Mouse (Mus musculus) heart, adult 2 months (tissue): ENCODE measurements around the gene Ephb1. TPM values are rescaled to one million over a fixed set of nuclear protein-coding genes. Genes with fewer than 3 reads are reported as not detected.

Experiments used
- DNase-seq, 2 experiments: peaks; one replicate each; pipeline ENCODE4 v3.0.0; 2021
- H3K27ac ChIP-seq: fragments of 200-600 bp; 2 replicates; pipeline ENCODE4 v1.8.1; 2022
- H3K27me3 ChIP-seq: fragments of 200-500 bp; 2 replicates; pipeline ENCODE4 v1.6.1; 2012; ENCODE audit warnings: mild to moderate bottlenecking, low read length, inconsistent platforms, mixed read lengths; ENCODE audit not compliant: control insufficient read depth, insufficient read depth
- H3K36me3 ChIP-seq: fragments of 200-500 bp; 2 replicates; pipeline ENCODE4 v1.6.1; 2012; ENCODE audit warnings: low read length, inconsistent platforms; ENCODE audit not compliant: control insufficient read depth, insufficient read depth
- H3K4me1 ChIP-seq: fragments of 200-500 bp; 2 replicates; pipeline ENCODE4 v1.6.1; 2011; ENCODE audit warnings: low read length; ENCODE audit not compliant: control insufficient read depth, insufficient read depth
- H3K4me3 ChIP-seq: fragments of 200-600 bp; 2 replicates; pipeline ENCODE4 v1.8.1; 2022
- H3K79me2 ChIP-seq: fragments of 200-500 bp; replicated peaks from 2 replicates; pipeline ENCODE4 v1.6.1; 2012; ENCODE audit warnings: mild to moderate bottlenecking, inconsistent platforms, low read length, moderate library complexity, mixed read lengths; ENCODE audit not compliant: control insufficient read depth, insufficient read depth
- H3K9ac ChIP-seq: fragments of 200-500 bp; 2 replicates; pipeline ENCODE4 v1.6.1; 2012; ENCODE audit warnings: low read depth, mild to moderate bottlenecking, control low read depth, inconsistent platforms, low read length, mixed read lengths
- CTCF ChIP-seq: fragments of 200-600 bp; IDR thresholded peaks from 2 replicates; pipeline ENCODE4 v1.8.1; 2022; ENCODE audit warnings: antibody characterized with exemption, mild to moderate bottlenecking, moderate library complexity
- EP300 ChIP-seq: fragments of 200-500 bp; IDR thresholded peaks from 2 replicates; pipeline ENCODE4 v1.6.1; 2011; ENCODE audit warnings: low read depth, low read length, control low read depth; ENCODE audit not compliant: insufficient read depth
- POLR2A ChIP-seq: fragments of 200-500 bp; IDR thresholded peaks from 2 replicates; pipeline ENCODE4 v1.6.1; 2011; ENCODE audit warnings: mild to moderate bottlenecking, low read depth, low read length, control low read depth; ENCODE audit not compliant: insufficient read depth
- WGBS: fragments of 180-500 bp; shearing (Covaris S2); methylation state at CpG from one replicate; pipeline ENCODE4 v1.1.7; 2018; 5-methylcytosine and 5-hydroxymethylcytosine counted together
- intact Hi-C: fragments of 180-260 bp; cut with DNase I; formaldehyde crosslinking; loops from one replicate; pipeline ENCODE4 v1.15.1; 2025
- polyA plus RNA-seq: library from polyadenylated mRNA; depleted of rRNA; stranded (reverse); fragments of >200 nt; gene quantifications from 2 replicates; pipeline ENCODE4 v1.2.3, GENCODE M21; 2012
- total RNA-seq, 2 experiments: library from RNA; stranded (reverse); gene quantifications; 2 replicates each; pipeline ENCODE4 v1.2.3; 2021

Ephb1 gene
- total and polyA plus RNA-seq, 3 experiments, result 3.1 to 23.3 (median 21.2) TPM

DNA sequence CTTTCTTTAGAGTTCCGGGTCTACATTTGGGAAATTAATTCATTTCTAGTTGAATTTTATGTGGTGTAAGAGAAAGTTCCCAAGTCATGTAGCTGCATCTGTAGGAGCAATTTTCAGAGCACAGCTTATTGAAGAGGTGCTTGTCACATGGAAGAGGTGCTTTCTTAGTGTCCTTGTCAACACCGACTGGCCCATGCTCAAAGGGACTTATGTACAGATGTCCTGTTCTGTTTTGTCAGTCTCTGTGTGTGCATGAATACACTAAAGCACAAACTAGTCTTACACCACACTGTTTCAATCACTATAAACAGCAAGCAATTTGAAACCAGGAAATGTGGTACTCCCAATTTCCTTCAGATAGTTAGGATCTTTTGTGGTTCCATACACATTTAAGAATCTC is 13.3 kb upstream of the Ephb1 start:
- H3K36me3 ChIP-seq, result no peaks in the 10 kb centered on the region
- no peak overlapping the region for H3K9ac ChIP-seq
- no peak for TF ChIP-seq POLR2A
- no peak for TF ChIP-seq EP300
- TF ChIP-seq CTCF, result no peak
- no peak for DNase-seq
- intact Hi-C loops, result no loop called here
- no peaks in the 10 kb centered on the region for H3K4me1 ChIP-seq
- no peak overlapping the region for H3K4me3 ChIP-seq
- no peaks in the 10 kb centered on the region for H3K27me3 ChIP-seq
- WGBS, result 96% methylated on average over 2 of the region's 2 CpGs
- H3K27ac ChIP-seq, result no peak overlapping the region
- no peaks in the 10 kb centered on the region for H3K79me2 ChIP-seq

- no peaks in the 10 kb centered on the region for H3K79me2 ChIP-seq
- H3K4me1 ChIP-seq, result no peaks in the 10 kb centered on the region
- no peaks in the 10 kb centered on the region for H3K36me3 ChIP-seq
- no peaks in the 10 kb centered on the region for H3K27me3 ChIP-seq
- H3K9ac ChIP-seq, result no peak overlapping the region
- TF ChIP-seq EP300 (no peak), POLR2A (no peak), CTCF (no peak)
- no peak overlapping the region for H3K27ac ChIP-seq
- DNase-seq, result no peak
- WGBS, result 84% methylated on average over 2 of the region's 2 CpGs
- intact Hi-C loops, result no loop called here
- no peak overlapping the region for H3K4me3 ChIP-seq
Measured at GRCm38 (mm10) chr9:102365536-102365935, 11.0 kb upstream of the Ephb1 start.

- H3K9ac ChIP-seq, result no peak overlapping the region
- H3K36me3 ChIP-seq, result no peaks in the 10 kb centered on the region
- peaks cover under 1% of the 10 kb centered on the region; the same call in 1 of the 2 replicates for H3K27me3 ChIP-seq
- no peak overlapping the region for H3K27ac ChIP-seq
- intact Hi-C loops, result loop anchor here (10.0 kb wide), 2 partner anchors 255 to 335 kb away; no protein-coding TSS in a partner anchor
- no peaks in the 10 kb centered on the region for H3K4me1 ChIP-seq
- WGBS, result 88% methylated on average over 6 of the region's 6 CpGs
- TF ChIP-seq CTCF (no peak), POLR2A (no peak), EP300 (no peak)
- no peak overlapping the region for H3K4me3 ChIP-seq
- H3K79me2 ChIP-seq, result no peaks in the 10 kb centered on the region
- DNase-seq, result peak in 1 of 2 experiments; percentile 11
Measured at GRCm38 (mm10) chr9:102359311-102359710, 4.8 kb upstream of the Ephb1 start.

GRCm38 (mm10) chr9:102358711-102359110 is 4.2 kb upstream of the Ephb1 start:
- Histone ChIP-seq H3K4me1 (no peaks in the 10 kb centered on the region), H3K36me3 (no peaks in the 10 kb centered on the region), H3K9ac (no peak overlapping the region), H3K79me2 (no peaks in the 10 kb centered on the region), H3K27ac (no peak overlapping the region), H3K4me3 (no peak overlapping the region), H3K27me3 (peaks cover 3% of the 10 kb centered on the region; the same call in 1 of the 2 replicates)
- DNase-seq, result no peak
- intact Hi-C loops, result loop anchor here (10.0 kb wide), 2 partner anchors 254 to 334 kb away; no protein-coding TSS in a partner anchor
- no peak for TF ChIP-seq EP300
- TF ChIP-seq POLR2A, result no peak
- TF ChIP-seq CTCF, result no peak
- WGBS, result 77% methylated on average over 3 of the region's 3 CpGs

- intact Hi-C loops, result loop anchor here (10.0 kb wide), 2 partner anchors 253 to 333 kb away; no protein-coding TSS in a partner anchor
- Histone ChIP-seq H3K27ac (no peak overlapping the region), H3K79me2 (no peaks in the 10 kb centered on the region), H3K4me1 (no peaks in the 10 kb centered on the region), H3K4me3 (no peak overlapping the region), H3K36me3 (no peaks in the 10 kb centered on the region), H3K9ac (no peak overlapping the region), H3K27me3 (peaks cover 3% of the 10 kb centered on the region; the same call in 1 of the 2 replicates)
- DNase-seq, result no peak
- 80% methylated on average over 6 of the region's 6 CpGs for WGBS
- TF ChIP-seq CTCF (no peak), POLR2A (no peak), EP300 (no peak)
Measured at GRCm38 (mm10) chr9:102358011-102358410, 3.5 kb upstream of the Ephb1 start.

DNA sequence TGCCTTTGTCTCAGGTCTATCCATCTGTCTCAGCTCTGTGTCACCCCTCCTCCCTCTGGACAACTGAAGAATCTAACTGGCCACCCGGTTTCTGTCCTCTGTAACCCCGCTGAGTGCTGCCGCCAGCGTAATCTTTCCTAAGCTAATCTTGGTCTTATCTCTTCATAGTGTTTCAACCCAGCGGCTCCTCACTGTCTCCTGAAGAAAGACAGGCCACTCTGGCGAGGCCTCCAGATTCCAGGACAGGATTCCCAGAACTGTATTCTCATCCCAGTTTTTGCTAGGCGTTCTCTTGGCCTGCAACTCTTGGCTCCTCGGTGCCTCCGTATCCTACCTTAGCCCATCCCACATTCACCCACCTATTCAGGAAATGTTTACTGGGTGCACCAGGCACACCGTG is 2.0 kb upstream of the Ephb1 start:
- WGBS, result 23% methylated on average over 10 of the region's 10 CpGs
- peaks cover 3% of the 10 kb centered on the region; the same call in 1 of the 2 replicates for H3K27me3 ChIP-seq

More for the DNA sequence above, 2.0 kb upstream of the Ephb1 start:
- no peak for DNase-seq
- no peaks in the 10 kb centered on the region for H3K79me2 ChIP-seq
- H3K4me1 ChIP-seq, result no peaks in the 10 kb centered on the region
- TF ChIP-seq CTCF (no peak), EP300 (no peak), POLR2A (no peak)
- intact Hi-C loops, result loop anchor here (10.0 kb wide), 2 partner anchors 252 to 332 kb away; no protein-coding TSS in a partner anchor
- no peak overlapping the region for H3K4me3 ChIP-seq
- H3K36me3 ChIP-seq, result no peaks in the 10 kb centered on the region
- H3K9ac ChIP-seq, result no peak overlapping the region
- no peak overlapping the region for H3K27ac ChIP-seq
